Mouse (Mus musculus) testis, postnatal 10 days (tissue): Measurements from ENCODE around the gene Fam126b.
"Not testable (repeated sequence)": the region's sequence is repeated elsewhere in the genome, so short reads cannot be mapped to it uniquely, and the experiment has no call there.

Experiments used
- DNase-seq: peaks from one replicate; pipeline ENCODE4 v3.0.0; 2021; ENCODE audit warnings: low spot score

The Fam126b gene

DNA sequence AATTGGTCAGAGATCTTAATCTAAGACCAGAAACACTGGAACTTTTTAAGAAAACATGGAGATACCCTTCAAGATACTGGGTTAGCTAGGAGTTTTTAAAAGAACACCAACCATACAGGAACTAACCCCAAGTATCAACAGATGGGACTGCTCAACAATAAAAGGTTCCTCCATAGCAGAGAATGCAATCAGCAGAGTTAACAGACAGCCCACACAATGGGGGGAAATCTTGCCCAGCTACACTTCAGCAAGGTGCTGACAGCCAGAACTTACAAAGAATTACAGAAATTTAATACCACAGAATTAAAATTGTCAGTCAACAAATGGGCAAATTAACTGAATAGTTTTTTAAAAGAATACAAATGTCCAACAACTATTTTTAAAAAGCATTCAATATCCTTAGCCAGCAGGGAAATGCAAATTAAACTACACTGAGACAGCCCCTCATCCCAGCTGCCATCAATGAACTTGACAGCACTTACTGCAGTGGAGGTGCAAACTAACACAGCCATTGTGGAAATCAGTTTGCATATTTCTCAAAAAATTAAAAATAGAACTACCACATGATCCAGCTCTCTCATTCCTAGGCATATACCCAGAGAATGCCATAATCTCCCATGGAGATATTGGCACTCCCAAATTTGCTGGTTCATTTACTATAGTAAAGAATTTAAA is 17.5 kb downstream of the Fam126b start:
- DNase-seq, result no peak

DNA sequence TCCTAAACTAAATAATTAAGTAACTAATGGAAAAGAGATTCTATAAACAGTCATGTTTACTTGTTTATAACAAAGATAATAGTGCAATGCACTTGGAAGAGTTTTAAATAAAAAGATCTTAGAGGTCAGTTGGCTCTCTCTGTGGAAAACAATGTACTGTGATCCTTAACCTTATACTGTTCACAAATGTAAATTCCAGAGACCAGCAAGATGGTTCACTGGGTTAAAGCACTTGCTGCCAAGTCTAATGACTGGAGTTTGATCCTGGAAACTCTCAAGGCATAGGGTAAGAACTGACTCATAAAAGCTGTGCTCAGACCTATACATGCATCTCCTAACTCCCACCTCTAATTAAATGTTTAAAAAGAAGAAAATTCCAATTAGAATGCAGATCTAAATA is 19.5 kb downstream of the Fam126b start:
- no peak for DNase-seq

DNA sequence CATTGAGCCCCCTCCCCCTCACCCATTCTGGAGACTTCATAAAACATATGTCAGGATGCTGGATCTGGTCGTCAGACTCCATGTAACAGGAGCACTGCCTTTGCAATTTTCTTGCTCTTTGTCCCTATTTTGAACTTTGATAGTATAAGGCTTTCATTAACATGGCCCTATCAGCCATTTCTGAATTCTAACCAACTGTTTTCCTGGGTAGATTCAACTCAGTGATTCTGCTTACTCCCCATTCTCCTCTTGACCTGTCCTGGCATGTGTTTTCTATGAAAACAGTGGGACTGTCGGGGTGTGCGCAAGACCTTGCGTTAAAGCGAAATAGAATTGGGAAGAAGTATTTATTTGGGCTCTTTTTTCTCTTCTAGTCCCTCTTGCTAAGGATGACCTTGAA is 21.1 kb downstream of the Fam126b start:
- DNase-seq, result no peak

DNA sequence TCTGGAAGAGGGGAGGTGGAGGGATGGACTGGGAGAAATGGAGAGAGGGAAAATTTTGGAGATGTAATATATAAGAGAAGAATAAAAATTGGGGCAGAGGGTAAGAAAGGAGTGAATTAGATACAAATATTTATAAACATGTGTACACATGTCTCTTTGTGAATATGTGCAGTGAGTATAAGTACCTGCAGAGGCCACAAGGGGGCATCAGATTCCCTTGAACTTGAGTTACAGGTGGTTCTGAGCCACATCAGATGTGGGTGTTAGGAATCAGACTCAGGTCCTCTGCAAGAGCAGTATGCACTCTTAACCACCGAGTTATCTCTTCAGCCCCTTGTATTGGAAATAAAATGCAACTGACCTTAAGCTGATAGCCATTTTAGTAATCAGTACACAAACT is 23.7 kb downstream of the Fam126b start:
- DNase-seq, result peak; percentile 60

- not testable (repeated sequence) for DNase-seq
Measured at GRCm38 (mm10) chr1:58560370-58560769, 25.8 kb downstream of the Fam126b start.

DNA sequence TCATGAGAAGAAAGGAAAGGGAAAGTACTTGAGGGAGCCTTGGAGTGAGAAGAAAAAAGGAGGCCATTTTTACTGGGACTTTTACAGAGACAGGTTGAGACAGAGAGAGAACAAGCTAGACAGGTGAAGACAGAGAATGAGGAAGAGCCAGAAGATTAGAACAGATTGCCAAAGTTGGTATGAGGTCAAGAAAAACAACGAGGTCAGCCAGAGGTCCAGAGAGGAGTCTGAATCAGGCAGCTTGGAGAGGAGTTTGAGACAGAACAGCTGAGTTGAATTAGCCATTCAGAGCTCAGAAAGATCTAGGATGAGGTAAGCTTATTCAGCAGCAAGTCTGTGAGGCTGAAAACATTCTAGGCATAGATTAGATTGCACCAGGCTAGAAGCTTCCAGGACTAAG is 44.7 kb downstream of the Fam126b start:
- no peak for DNase-seq

- DNase-seq, result no peak
Measured at GRCm38 (mm10) chr1:58507249-58507648, 78.9 kb downstream of the Fam126b start.

DNA sequence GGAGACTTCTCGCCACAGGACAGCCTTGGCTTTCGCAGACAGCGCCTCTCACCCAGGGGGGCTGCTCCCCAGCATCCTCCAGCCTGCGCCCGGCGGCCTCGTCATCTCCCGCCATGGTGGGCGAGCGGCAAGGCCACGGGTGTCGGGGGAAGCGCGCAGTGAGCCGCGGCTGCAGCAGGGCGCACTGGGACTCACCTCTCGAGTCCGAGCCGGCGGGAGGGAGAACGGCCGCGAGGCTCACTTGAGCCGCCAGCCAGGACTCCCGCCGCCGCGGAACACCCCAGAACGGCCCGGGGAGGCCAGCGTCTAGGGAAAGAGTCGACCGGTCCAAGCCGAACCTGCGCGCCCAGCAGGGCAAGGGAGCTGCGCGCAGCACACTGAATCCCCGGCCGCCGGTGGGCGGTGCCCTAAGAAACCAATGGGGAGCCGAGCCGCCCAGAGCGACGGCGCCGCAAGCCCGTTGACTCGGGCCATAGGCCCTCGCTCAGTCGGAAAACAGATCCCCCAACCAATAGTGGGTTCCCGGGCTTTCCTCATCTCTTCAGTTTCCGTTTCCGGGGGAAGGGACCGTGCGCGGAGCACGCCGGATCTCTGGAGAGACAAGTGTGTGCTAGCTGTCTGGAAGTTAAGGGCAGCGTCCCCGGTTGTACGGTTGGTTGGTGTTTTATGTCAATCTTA is 81.4 kb downstream of the Fam126b start, which contains the start of gene Orc2:
Gene Orc2 (minus strand): TSS at position 533 of the 678 bp plus-strand sequence.
- DNase-seq, result peak; percentile 93

DNA sequence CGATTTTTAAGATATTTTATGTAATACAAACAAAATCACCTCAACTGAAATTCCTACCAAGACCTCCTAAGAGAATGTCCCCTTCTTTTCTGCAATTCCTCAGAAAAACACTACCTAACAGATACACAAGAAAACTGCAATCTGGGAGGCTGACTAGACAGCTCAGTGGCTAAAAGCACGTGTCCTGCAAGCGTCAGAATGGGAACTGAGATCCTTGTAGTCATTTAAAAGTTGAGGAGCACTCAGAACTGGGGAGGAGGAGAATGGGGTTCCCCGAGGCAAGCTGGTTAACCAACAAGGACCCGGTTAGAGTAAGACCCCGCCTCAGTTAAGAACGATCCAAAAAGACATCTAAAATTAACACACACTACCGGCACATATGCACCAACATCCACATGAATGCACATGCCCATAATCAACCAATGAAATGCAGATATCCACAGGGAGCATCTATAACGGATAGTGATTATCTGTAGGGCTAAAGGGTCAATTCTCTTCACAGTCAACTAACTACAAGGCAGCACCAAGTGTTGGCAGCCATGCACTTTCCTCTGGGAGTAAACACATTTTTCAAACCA is 82.2 kb downstream of the Fam126b start:
- DNase-seq, result no peak

GRCm38 (mm10) chr1:58503134-58503533 is 83.0 kb downstream of the Fam126b start:
- DNase-seq, result no peak

GRCm38 (mm10) chr1:58498758-58499157 is 87.4 kb downstream of the Fam126b start:
- DNase-seq, result no peak

DNA sequence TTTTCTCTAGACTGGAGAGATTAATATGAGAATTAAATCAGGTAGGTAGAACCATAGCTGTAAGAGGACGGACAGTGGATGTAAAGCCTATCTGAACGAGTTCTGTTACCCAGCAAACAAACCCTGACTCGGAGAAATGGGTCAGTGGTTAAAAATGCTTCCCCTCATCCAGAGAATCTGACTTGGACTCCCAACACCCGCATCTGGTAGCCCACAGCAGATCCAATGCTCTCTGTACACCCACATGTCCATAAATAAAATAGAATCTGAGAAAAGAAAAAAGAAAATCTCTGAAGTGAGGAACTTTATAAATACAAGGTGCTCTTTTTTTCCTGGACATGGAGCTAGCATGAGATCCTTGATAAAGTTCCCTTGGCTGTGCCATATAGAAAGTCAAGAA is 88.4 kb downstream of the Fam126b start:
- DNase-seq, result no peak

GRCm38 (mm10) chr1:58495603-58496002 is 90.5 kb downstream of the Fam126b start:
- DNase-seq, result no peak

DNA sequence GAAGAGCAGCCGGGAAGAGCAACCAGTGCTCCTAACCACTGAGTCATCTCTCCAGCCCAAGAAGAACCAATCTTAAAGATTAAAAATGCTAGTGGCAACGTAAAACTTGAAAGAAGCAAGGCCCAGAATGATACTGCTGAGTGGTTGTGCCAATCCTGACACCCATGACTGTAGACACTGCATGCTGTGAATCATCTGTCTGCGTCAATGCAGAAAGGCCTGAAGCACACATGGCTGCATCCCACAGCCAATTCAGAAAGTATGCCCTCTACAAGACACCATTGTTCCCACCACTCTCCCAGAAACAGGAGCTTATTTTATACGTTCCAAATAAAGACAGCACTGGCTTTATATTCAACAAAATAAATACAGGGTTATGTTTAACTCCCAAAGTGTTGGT is 103.5 kb downstream of the Fam126b start:
- no peak for DNase-seq

- DNase-seq, result no peak
Measured at GRCm38 (mm10) chr1:58475662-58476061, 110.5 kb downstream of the Fam126b start.
